Mouse (Mus musculus) left cerebral cortex, adult 2 months (tissue): ENCODE results near the gene Cfap52. TPM values are rescaled to one million over a fixed set of nuclear protein-coding genes. Genes with fewer than 3 reads are reported as not detected.

Experiments
- DNase-seq, 2 experiments: peaks; one replicate each; pipeline ENCODE4 v3.0.0; 2021 to 2022; ENCODE audit warnings: low spot score in 2 of 2, mixed read lengths in 1 of 2; ENCODE audit errors: extremely low spot score in 1 of 2
- H3K27ac ChIP-seq: fragments of 200-600 bp; 2 replicates; pipeline ENCODE4 v1.8.1; 2022
- H3K4me3 ChIP-seq: fragments of 200-600 bp; 2 replicates; pipeline ENCODE4 v1.8.1; 2022
- CTCF ChIP-seq: fragments of 200-600 bp; IDR thresholded peaks from 2 replicates; pipeline ENCODE4 v1.8.1; 2022; ENCODE audit warnings: antibody characterized with exemption, mild to moderate bottlenecking, moderate library complexity
- intact Hi-C: fragments of 180-260 bp; cut with DNase I; formaldehyde crosslinking; loops from one replicate; pipeline ENCODE4 v1.15.1; 2025
- long read RNA-seq, 2 experiments: library from polyadenylated mRNA; stranded (forward); transcript quantifications; one replicate each; pipeline ENCODE4 v2.0.0; 2021; ENCODE audit warnings: borderline mapping rate in 2 of 2
- total RNA-seq, 2 experiments: library from RNA; stranded (reverse); gene quantifications; 2 replicates each; pipeline ENCODE4 v1.2.3; 2021

The Cfap52 gene
- total RNA-seq = 1 to 10 TPM; 7.3 to 7.7 TPM
- long read RNA-seq, experiment 1, partial matches to known transcripts = 2 of 4 reads
- long read RNA-seq, experiment 1, other reads (novel, unspliced or antisense) = 1 of 4 reads
- long read RNA-seq, experiment 2, partial matches to known transcripts = 1 of 2 reads
- long read RNA-seq, experiment 2, other reads (novel, unspliced or antisense) = 0 of 2 reads

- Histone ChIP-seq H3K27ac (peak within 1 kb of the TSS; percentile 76), H3K4me3 (peak within 1 kb of the TSS; percentile 87)
- intact Hi-C loops = no loop called here
- no peak for TF ChIP-seq CTCF
- peak; percentile 85 to 86 for DNase-seq
Observed at GRCm38 (mm10) chr11:67965242-67965883, at the start of gene Cfap52. Gene Cfap52, minus strand, starts transcription at chr11:67965651.

- intact Hi-C loops = no loop called here
- no peak for TF ChIP-seq CTCF
- DNase-seq = no peak
- Histone ChIP-seq H3K27ac (no peak overlapping the region), H3K4me3 (no peak overlapping the region)
Observed at GRCm38 (mm10) chr11:68012207-68012606, 46.8 kb upstream of the Cfap52 start.

DNA sequence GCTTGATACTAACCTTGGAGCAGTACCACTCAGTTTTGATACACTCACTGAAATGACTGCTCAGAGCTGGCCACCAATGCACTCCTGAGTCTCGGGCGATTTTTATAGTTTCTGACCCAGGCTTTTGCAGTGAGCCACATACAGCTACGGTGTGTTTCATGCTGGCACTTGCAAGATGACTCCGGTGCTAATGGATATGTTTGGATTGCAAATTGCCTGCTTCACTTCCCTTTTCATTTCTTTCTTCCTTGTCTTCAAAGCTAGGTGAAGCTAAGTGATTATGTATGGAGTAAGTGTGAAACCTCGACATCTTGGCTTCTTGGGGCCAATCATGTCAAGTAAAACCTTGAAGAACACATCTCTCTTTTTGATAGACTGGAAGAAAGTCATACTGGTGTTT lies 43.9 kb upstream of the Cfap52 start:
- H3K4me3 ChIP-seq = no peak overlapping the region
- no peak for DNase-seq
- intact Hi-C loops = loop anchor here (5.0 kb wide), 1 partner anchor 198 kb away; no protein-coding TSS in a partner anchor
- no peak for TF ChIP-seq CTCF
- no peak overlapping the region for H3K27ac ChIP-seq

- no peak overlapping the region for H3K4me3 ChIP-seq
- intact Hi-C loops = loop anchor here (5.0 kb wide), 1 partner anchor 200 kb away; no protein-coding TSS in a partner anchor
- no peak for TF ChIP-seq CTCF
- H3K27ac ChIP-seq = no peak overlapping the region
- no peak for DNase-seq
Observed at GRCm38 (mm10) chr11:68007645-68008044, 42.2 kb upstream of the Cfap52 start.

- intact Hi-C loops = loop anchor here (5.0 kb wide), 1 partner anchor 201 kb away; no protein-coding TSS in a partner anchor
- Histone ChIP-seq H3K4me3 (no peak overlapping the region), H3K27ac (no peak overlapping the region)
- DNase-seq = no peak
- no peak for TF ChIP-seq CTCF
Observed at GRCm38 (mm10) chr11:68006216-68006789, 40.9 kb upstream of the Cfap52 start.

DNA sequence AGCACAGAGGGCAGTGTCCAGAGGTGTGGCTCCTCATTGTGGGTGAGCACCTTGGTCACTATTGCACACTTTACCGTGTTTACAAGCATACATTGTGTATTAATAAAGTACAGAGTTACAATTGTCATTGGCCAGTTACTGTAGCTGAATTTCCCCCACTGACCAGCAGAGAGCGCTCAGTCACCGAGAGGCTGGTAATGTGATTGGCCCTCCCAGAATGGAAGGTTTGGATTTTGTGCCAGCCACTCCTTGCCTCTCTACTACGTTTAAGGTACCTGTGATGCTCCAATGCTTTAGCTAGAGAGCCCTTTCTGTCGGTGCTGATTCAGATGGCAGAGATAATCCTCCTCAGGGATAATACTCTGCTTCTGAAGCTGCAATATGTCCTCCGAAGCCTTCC lies 38.7 kb upstream of the Cfap52 start:
- no peak overlapping the region for H3K27ac ChIP-seq
- intact Hi-C loops = loop anchor here (1.0 to 5.0 kb wide), 2 partner anchors 183 to 404 kb away; no protein-coding TSS in a partner anchor
- H3K4me3 ChIP-seq = no peak overlapping the region
- DNase-seq = peak; percentile 66 to 77
- peak; percentile 95 for TF ChIP-seq CTCF

GRCm38 (mm10) chr11:67999629-68000028 lies 34.2 kb upstream of the Cfap52 start:
- intact Hi-C loops = loop anchor here (5.0 kb wide), 1 partner anchor 188 kb away; no protein-coding TSS in a partner anchor
- peak overlapping the region; percentile 53; the same call in 1 of the 2 replicates for H3K27ac ChIP-seq
- H3K4me3 ChIP-seq = no peak overlapping the region
- no peak; the same call in none of the 2 replicates for TF ChIP-seq CTCF
- DNase-seq = no peak

DNA sequence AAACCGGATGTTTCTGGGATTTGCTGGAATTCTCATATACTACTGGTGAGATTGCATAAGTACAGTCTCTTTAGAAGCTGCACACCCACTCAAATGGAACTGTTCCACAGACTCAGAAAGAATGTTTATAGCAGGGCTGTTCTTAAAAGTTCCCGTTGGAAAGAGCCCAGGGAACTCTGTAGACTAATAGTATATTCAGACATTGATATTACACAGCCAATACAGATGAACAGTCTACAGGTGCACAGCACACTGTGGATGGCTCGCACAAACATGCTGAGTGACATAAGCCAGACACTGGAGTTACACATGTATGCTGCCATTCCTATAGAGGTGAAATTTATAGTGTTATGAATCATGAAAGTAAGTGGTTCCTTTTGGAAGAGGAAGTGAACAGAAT lies 33.5 kb upstream of the Cfap52 start:
- no peak for DNase-seq
- intact Hi-C loops = no loop called here
- Histone ChIP-seq H3K27ac (no peak overlapping the region), H3K4me3 (no peak overlapping the region)
- TF ChIP-seq CTCF = no peak; the same call in 1 of the 2 replicates

DNA sequence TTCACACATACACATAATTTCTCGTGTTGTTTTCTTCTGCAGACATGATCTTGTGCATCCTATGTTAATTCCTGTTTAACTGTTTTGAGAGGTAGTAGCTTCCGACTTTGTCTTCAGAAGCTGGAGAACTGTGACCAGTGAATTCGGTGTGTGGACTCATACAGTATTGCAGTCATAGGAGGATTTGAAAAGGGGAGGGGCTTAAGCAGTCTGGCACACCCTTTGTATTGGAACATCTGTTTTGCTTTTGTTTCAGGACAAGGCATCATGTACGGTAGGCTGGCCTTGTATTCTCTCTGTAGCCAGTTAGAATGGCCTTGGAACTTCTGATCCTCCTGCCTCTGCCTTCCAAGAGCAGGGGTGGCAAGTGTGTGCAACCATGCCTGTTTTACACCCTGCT lies 30.5 kb upstream of the Cfap52 start:
- no peak for TF ChIP-seq CTCF
- intact Hi-C loops = no loop called here
- no peak overlapping the region for H3K27ac ChIP-seq

DNA sequence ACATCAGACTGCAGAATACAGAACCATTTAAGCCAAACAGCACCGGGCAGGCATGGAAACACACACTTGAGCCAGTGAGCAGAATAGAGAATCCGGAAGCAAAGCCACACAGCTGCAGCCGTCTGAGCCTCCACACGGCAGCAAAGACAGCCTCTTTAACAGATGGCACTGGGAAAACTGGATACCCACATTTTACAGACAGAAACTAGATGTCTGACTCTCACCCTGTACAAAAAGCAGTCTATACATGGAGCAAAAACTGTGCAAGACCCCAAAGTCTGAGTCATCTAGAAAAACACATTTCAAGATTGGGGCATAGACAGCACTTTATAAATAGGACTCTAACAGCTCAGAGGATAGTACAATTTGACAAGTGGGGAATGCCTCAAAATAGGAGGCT lies 25.8 kb upstream of the Cfap52 start:
- H3K4me3 ChIP-seq = no peak overlapping the region
- peak overlapping the region; percentile 59; the same call in 1 of the 2 replicates for H3K27ac ChIP-seq
- intact Hi-C loops = no loop called here
- DNase-seq = no peak
- no peak for TF ChIP-seq CTCF

More for the DNA sequence above, 30.5 kb upstream of the Cfap52 start:
- no peak overlapping the region for H3K4me3 ChIP-seq
- DNase-seq = no peak

DNA sequence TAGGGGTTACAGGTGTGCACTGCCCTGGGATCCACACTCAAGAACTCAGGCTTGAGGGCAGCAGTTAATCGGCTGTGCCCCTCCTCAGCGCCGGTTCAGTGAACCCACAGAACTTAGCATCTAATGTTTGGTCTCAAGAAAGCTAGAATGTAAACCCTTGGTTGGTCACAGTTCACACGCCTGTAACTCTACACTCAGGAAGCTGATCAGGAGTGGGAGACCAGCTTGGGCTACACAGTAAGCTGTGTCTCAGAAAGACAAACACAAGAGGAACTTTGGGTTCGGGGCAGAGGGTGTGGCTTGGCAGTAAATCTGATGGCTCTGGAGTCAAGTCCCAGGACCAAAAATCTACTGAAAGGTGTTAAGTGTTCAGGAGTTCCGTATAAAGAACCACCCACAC lies 18.1 kb upstream of the Cfap52 start:
- no peak overlapping the region for H3K4me3 ChIP-seq
- TF ChIP-seq CTCF = no peak
- no peak for DNase-seq
- no peak overlapping the region for H3K27ac ChIP-seq
- intact Hi-C loops = no loop called here

DNA sequence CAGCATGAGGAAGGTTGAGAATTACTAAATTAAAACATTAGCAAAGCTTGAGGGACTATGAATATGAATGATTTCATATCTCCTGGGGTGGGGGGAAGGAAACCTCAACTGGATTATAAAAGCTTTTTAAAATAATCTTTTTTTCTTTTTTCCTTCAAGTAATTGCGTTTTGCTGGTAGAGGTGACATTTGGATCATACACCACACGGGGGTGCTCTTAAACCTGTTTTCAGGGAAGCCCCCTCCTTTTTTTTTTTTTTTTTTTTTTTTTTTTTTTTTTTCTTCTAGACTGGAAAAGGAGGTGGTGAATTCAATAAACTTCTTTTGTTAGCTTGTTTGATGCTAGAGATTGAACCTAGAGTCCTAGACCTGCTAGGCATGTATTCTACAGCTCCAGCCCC lies 9.8 kb upstream of the Cfap52 start:
- H3K4me3 ChIP-seq = no peak overlapping the region
- no peak overlapping the region for H3K27ac ChIP-seq
- peak; percentile 56 for TF ChIP-seq CTCF
- peak in 1 of 2 experiments; percentile 23 for DNase-seq
- intact Hi-C loops = no loop called here
